Mouse (Mus musculus) B cell, adult 2 months (primary cell): Measurements from ENCODE around the gene Lrriq1.

Source experiments
- DNase-seq, 2 experiments: peaks; one replicate each; pipeline ENCODE4 v3.0.0; 2022

The Lrriq1 gene

GRCm38 (mm10) chr10:103235707-103236459 is at the start of gene Lrriq1:
Gene Lrriq1, minus strand, starts transcription at chr10:103236322.
- DNase-seq = no peak

DNA sequence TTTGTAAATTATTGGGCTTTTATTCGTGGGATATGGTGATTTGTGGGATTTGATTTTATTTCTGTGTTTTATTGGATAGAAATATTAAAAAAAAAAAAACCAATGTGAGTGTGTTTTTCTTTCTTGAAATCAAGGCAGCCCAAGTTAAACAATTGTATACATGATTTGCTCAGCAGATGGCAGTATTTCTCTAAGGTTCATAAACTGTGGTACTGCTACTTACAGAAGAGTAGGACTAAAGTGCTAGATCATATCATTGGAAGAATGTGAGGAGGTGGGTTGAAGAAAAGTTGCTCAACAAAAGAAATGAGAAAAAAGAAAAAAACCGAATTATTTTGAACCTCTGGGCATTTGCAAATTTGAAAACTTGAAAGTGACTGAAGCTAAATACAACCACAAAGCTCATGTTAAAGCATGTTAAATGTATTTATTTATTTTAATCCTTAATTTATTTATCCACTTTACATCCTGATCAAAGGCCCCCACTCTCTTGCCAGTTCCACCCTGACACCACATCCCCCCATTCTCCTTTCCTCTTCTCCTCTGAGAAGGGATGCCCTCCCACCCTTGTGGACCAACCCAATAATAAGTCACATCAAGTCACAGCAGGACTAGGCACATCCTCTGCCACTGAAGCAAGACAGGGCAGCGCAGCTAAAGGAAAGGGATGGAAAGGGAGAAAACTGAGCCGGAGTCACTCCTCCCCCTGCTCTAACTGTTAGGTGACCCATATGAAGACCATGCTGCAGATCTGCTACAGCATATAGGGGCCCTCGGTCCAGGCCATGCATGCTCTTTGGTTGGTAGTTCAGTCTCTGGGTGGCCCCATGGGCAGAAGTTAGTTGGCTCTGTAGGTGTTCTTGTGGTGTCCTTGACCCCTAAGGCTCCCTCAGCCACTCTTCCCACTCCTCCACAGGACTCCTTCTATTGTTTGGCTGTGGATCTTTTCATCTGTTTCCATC is 18.0 kb upstream of the Lrriq1 start:
- no peak for DNase-seq

- no peak for DNase-seq
Measured at GRCm38 (mm10) chr10:103236460-103236772, 294 bp upstream of the Lrriq1 start.

- DNase-seq = no peak
Measured at GRCm38 (mm10) chr10:103226646-103227045, 9.5 kb downstream of the Lrriq1 start.

GRCm38 (mm10) chr10:103194655-103195328 is 41.3 kb downstream of the Lrriq1 start:
- DNase-seq = no peak

DNA sequence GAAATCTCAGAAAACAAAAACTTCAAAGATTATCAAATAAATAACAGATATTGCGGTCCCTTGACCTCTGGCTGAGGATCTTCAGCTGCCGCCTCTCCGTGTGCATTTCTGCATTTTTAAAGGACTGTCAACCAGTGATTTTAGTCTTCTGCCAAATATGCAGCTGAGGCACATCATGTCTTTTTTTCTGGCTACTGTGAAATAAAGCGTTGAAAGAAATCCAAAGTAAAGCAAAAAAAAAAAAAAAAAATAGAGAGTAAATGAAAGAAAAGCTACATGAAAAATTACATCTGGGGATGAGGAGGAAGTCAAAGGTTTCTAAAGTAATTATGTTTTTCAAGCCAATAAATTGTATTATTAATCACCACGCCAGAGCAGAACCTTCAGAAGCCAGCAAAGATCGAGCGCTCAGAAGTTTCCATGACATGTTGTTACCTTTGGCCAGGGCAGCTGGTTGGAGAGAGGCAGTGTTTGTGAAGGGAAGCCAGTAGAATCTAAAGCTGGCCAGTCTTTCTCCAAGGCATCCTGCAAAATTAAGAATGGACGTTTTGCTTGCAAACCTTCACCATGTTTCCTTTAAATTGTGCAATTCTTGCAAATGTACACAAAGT is 90.2 kb downstream of the Lrriq1 start:
- no peak for DNase-seq

DNA sequence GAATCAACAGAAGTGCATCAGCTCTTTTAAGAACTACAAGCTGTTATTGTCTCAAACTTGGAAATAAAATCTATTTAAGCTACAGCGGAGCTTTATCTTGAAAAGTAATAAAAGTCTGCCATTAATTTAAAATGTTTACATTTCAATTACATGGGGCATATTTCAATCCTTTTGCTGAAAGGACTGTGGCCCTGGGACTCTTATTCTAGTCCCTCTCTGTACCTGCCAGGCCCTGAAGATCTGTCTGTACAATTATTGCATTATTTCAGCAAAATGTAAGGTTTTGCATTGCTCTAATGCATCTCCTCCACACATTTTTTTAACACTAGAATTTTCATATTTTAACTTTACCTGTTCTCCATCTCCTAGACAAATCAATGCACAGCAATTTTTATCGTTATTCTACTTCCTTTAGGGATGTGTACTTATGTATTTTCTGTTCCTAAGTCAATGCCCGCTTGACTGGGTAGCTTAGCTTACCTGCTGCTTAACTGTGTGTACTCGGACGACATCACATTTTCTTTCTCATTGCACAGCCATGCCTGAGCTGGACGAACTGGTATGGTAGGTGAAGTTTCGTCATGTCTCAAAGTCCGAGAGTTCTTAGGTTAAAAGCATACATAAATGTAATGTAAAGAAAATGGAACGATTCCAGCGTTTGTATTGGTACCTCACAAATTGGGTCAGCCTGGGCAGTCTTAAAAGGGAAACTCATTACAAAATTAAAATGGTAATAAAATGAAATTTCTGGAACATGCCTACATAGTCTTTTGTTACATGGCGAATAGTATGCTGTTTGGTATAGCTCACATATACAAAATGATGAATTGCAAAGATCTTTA is 91.0 kb downstream of the Lrriq1 start:
- no peak for DNase-seq

GRCm38 (mm10) chr10:103142526-103142925 is 93.6 kb downstream of the Lrriq1 start:
- no peak for DNase-seq

DNA sequence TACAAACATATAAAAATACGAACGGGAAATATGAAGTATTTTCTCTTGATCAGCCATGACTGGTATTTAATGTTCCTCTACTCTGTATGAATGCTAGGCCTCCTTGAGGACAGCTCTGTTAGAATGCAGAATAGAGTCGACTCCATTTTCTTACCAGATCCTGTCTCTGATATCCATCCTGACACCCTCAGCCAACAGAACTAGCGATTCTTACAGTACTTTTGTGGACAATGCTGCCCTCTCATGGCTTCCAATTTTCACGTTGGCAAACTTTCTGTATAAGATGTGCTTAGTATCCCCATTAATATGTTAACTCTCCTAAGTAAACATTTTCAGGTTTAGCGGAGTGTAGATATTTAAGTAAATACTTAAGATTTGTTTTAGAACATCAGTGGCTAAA is 94.6 kb downstream of the Lrriq1 start:
- no peak for DNase-seq

DNA sequence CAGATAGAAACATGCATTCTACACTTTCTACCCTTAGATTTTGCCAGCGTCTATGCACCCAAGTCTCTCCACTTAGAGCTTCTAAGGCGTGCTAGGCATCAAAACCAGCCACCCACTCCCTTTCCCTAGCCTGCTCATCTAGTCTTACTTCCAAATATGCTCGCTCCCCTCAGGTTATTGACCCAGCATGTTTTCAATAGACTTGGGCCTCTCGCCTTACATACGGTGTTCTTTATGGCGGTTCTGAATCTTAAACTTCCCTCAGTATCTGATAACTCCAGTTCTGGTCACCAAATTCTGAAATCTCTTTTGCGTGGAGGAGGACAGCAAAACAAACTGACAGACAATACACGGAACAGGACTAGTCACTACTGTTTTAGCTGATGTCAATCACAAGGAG is 95.5 kb downstream of the Lrriq1 start:
- no peak for DNase-seq

GRCm38 (mm10) chr10:103114629-103115028 is 121.5 kb downstream of the Lrriq1 start:
- no peak for DNase-seq

DNA sequence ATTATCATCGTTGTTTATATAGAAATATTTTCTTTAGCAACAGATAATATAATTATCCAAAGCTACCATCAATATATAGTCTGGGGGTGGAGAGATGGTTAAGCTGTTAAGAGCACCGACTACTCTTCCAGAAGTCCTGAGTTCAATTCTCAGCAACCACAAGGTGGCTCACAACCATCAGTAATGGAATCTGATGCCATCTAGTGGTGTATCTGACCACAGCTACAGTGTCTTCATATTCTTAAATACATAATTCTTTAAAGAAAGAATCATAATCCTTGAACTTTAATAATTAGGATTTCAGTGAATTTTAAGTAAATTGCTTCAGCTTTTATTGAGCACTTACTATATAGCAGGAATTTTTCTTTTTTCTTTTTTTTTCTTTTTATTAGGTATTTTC is 128.0 kb downstream of the Lrriq1 start:
- DNase-seq = no peak

- no peak for DNase-seq
Measured at GRCm38 (mm10) chr10:103086101-103086500, 150.0 kb downstream of the Lrriq1 start.

- DNase-seq = no peak
Measured at GRCm38 (mm10) chr10:103049593-103049992, 186.5 kb downstream of the Lrriq1 start.

DNA sequence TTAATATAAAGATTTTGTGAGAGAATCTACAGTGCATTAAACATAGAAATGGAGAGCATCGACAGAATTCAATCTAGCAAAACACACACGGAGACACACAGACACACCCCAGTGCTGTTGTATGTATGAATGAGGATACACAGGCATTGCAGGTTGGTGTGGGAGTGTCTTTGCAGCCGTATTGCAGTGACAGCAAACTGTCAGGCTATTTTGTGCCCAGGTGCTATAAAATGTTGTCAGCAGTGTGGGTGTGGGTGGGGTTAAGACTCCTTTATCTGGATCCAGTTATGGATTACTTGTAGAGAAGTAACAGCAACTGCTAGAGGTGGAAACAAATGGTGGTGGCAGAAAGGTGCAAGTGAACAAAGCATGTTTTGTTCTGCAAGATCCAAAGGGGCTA is 189.5 kb downstream of the Lrriq1 start:
- no peak for DNase-seq

DNA sequence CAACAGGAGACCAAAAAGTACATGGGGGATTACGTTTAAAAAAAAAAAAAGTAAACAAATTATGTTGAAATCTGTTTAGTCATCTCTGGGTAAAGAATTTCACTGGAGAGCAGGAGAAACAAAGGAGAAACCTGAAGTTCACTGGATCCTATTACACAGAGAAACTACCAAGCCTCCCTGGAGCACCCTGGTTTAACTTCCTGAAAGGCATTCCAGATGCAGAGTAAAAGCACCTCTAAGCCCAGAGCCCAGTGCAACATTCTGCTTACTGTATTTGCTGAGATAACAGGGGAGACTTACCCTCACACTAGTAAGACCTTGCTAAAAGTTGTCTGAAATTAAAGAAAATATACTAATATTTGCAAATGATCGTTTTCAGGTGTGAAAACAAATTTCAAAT is 191.1 kb downstream of the Lrriq1 start:
- no peak for DNase-seq

- DNase-seq = no peak
Measured at GRCm38 (mm10) chr10:103035002-103035640, 201.0 kb downstream of the Lrriq1 start.

DNA sequence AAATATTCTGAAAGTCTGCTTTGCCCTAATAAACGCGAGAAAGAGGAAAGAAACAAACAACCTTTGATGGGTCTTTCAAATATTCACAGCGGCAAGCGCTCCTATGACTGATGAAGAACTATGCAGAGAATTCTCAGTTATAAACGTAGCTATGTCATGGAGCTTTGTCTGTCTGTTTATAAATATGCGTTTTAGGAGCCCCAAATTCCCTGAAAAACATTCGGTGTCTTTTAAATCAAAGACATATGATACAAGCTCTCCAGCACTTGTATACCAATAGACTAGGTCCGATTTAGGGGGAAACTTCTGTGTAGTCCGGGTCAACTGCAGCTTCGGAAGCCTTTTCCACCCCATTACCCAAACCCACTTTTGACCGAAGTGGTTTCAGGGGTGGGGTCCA is 205.2 kb downstream of the Lrriq1 start:
- no peak for DNase-seq

GRCm38 (mm10) chr10:103029730-103030490 is 206.2 kb downstream of the Lrriq1 start, which contains the start of gene Alx1:
Gene Alx1, minus strand, starts transcription at chr10:103030215.
- DNase-seq = no peak

- DNase-seq = no peak
Measured at GRCm38 (mm10) chr10:103029132-103029729, 206.9 kb downstream of the Lrriq1 start.
